Comparison of ENCODE assay signal across 8 mouse cellular contexts in genomic region chr2:18057336-18058145, GRCm38 (mm10). TPM values are rescaled to one million over a fixed set of nuclear protein-coding genes. Genes with fewer than 3 reads are reported as not detected.
DNase-seq lines count a peak whose midpoint lies in the region; ATAC-seq and TF ChIP-seq lines count a peak whose summit lies in the region.

No protein-coding gene starts in this region.

- intact Hi-C loops in heart, postnatal 25 days (cut with DNase I): loop anchor here (2.0 to 10.0 kb wide), 5 partner anchors 29 to 635 kb away; partner anchors contain the start of genes Bmi1, Dnajc1 and Spag6

- peak overlapping the region; percentile 99 for H3K9ac ChIP-seq in forebrain, embryonic 11.5 days (ENCODE audit: low read length)
- H3K9ac ChIP-seq in lung, embryonic 15.5 days: peak overlapping the region; percentile 91

- no peaks in the 10 kb centered on the region for H3K27me3 ChIP-seq in forebrain, embryonic 11.5 days (ENCODE audit: control insufficient read depth, insufficient read depth, low read length)
- H3K27me3 ChIP-seq in lung, embryonic 15.5 days: no peaks in the 10 kb centered on the region

- peak; percentile 76 for DNase-seq in CD4-positive, CD25-positive, alpha-beta regulatory T cell, adult 2 months (ENCODE audit: low read depth, low spot score)
- peak; percentile 82 for DNase-seq in forebrain, embryonic 11.5 days (ENCODE audit: low spot score)
- peak; percentile 58 for DNase-seq in heart, postnatal 25 days (ENCODE audit: low spot score)
- DNase-seq in layer of hippocampus, adult 2 months (ENCODE audit: low spot score in 2 of 2): peak; percentile 49 to 54
- DNase-seq in thymus, postnatal 0 days (ENCODE audit: low spot score): peak; percentile 69

- peak overlapping the region; percentile 99 for H3K27ac ChIP-seq in bone marrow, adult 2 months (ENCODE audit: control insufficient read depth, insufficient read depth, low read depth, low read length, poor library complexity)
- H3K27ac ChIP-seq in forebrain, embryonic 11.5 days (ENCODE audit: low read depth, low read length): peak overlapping the region; percentile 100
- peak overlapping the region; percentile 98 for H3K27ac ChIP-seq in layer of hippocampus, adult 2 months
- peak overlapping the region; percentile 99 for H3K27ac ChIP-seq in lung, embryonic 15.5 days

- peak overlapping the region; percentile 78 for H3K4me3 ChIP-seq in bone marrow, adult 2 months (replicated peaks; ENCODE audit: control insufficient read depth, low read depth, low read length)
- H3K4me3 ChIP-seq in forebrain, embryonic 11.5 days (ENCODE audit: low read depth, low read length): peak overlapping the region; percentile 51
- peak overlapping the region; percentile 72 for H3K4me3 ChIP-seq in layer of hippocampus, adult 2 months
- peak overlapping the region; percentile 63 for H3K4me3 ChIP-seq in lung, embryonic 15.5 days

- no peaks in the 10 kb centered on the region for H3K36me3 ChIP-seq in forebrain, embryonic 11.5 days (ENCODE audit: control insufficient read depth, insufficient read depth, low read length)
- H3K36me3 ChIP-seq in lung, embryonic 15.5 days: no peaks in the 10 kb centered on the region

- no peak for ATAC-seq in forebrain, embryonic 11.5 days (replicated peaks; ENCODE audit: low FRiP score)
- ATAC-seq in lung, embryonic 15.5 days (ENCODE audit: borderline replicate concordance, extremely low read depth, low FRiP score, low TSS enrichment): no peak
- peak; percentile 42; the same call in 1 of the 2 replicates for ATAC-seq in neutrophil, adult 5-6 weeks (ENCODE audit: extremely low read depth, insufficient number of reproducible peaks, low FRiP score, poor library complexity, severe bottlenecking)

- TF ChIP-seq POLR2A in bone marrow, adult 2 months (IDR thresholded peaks at IDR 0.05; ENCODE audit: borderline replicate concordance, control insufficient read depth, low read depth, low read length): peak; percentile 84; the same call in 1 of the 2 replicates

- no peaks in the 10 kb centered on the region for H3K9me3 ChIP-seq in forebrain, embryonic 11.5 days (ENCODE audit: control insufficient read depth, low read length)
- no peaks in the 10 kb centered on the region for H3K9me3 ChIP-seq in lung, embryonic 15.5 days

- no peak for TF ChIP-seq CTCF in bone marrow, adult 2 months (IDR thresholded peaks at IDR 0.05; ENCODE audit: control insufficient read depth, insufficient read depth, low read length)
- TF ChIP-seq CTCF in layer of hippocampus, adult 2 months (conservative IDR thresholded peaks at IDR 0.05): no peak

- 1% methylated on average over 48 of the region's 48 CpGs for WGBS in bone marrow, adult 2 months
- under 1% methylated on average over 48 of the region's 48 CpGs for WGBS in forebrain, embryonic 11.5 days
- WGBS in lung, embryonic 15.5 days: under 1% methylated on average over 48 of the region's 48 CpGs

- peak overlapping the region; percentile 82 for H3K4me2 ChIP-seq in forebrain, embryonic 11.5 days (ENCODE audit: low read depth, low read length, severe bottlenecking)
- peak overlapping the region; percentile 93 for H3K4me2 ChIP-seq in lung, embryonic 15.5 days

- H3K4me1 ChIP-seq in bone marrow, adult 2 months (ENCODE audit: control insufficient read depth, insufficient read depth, low read length): no peaks in the 10 kb centered on the region
- H3K4me1 ChIP-seq in forebrain, embryonic 11.5 days (replicated peaks; ENCODE audit: control insufficient read depth, insufficient read depth, low read length): peaks cover 13% of the 10 kb centered on the region
- H3K4me1 ChIP-seq in lung, embryonic 15.5 days: peaks cover 27% of the 10 kb centered on the region

RNA-seq across cellular contexts. Expression of gene Mllt10, which starts 2.5 kb away (rescaled TPM):
- 34.1 and 49.4 TPM in 2 replicates for polyA plus RNA-seq in bone marrow, adult 2 months (2011; ENCODE audit: insufficient read depth, insufficient read length, low replicate concordance, missing spikeins)
- 52.9 and 54.2 TPM in 2 replicates for polyA plus RNA-seq in forebrain, embryonic 11.5 days (2014; fragmentation: Nextera tagmentation; extraction: Ambion mirVana)
- 10 to 100 TPM; 32.6 to 35.1 TPM for total RNA-seq in heart, postnatal 25 days (2021)
- 10 to 100 TPM; 63.6 to 67.6 TPM for total RNA-seq in layer of hippocampus, adult 2 months (2021)
- 58.9 and 59.4 TPM in 2 replicates for polyA plus RNA-seq in lung, embryonic 15.5 days (2015; fragmentation: Nextera tagmentation; extraction: Ambion mirVana)
- total RNA-seq in neutrophil, adult 5-6 weeks (2017): 84.6 and 95.8 TPM in 2 replicates
- polyA plus RNA-seq in thymus, postnatal 0 days (2015; fragmentation: Nextera tagmentation; extraction: Ambion mirVana): 53.2 and 70.2 TPM in 2 replicates

RNA-seq across cellular contexts. Expression of gene Skida1, which starts 8.7 kb away (rescaled TPM):
- 0.22 and 1.4 TPM in 2 replicates for polyA plus RNA-seq in bone marrow, adult 2 months (2011; ENCODE audit: insufficient read depth, insufficient read length, low replicate concordance, missing spikeins)
- 20.2 and 23.3 TPM in 2 replicates for polyA plus RNA-seq in forebrain, embryonic 11.5 days (2014; fragmentation: Nextera tagmentation; extraction: Ambion mirVana)
- total RNA-seq in heart, postnatal 25 days (2021): 1 to 10 TPM; 3.3 to 4.0 TPM
- 10 to 100 TPM; 16.8 to 16.9 TPM for total RNA-seq in layer of hippocampus, adult 2 months (2021)
- 7.2 and 8.4 TPM in 2 replicates for polyA plus RNA-seq in lung, embryonic 15.5 days (2015; fragmentation: Nextera tagmentation; extraction: Ambion mirVana)
- 0.23 and 0.37 TPM in 2 replicates for total RNA-seq in neutrophil, adult 5-6 weeks (2017)
- polyA plus RNA-seq in thymus, postnatal 0 days (2015; fragmentation: Nextera tagmentation; extraction: Ambion mirVana): 0.65 and 0.77 TPM in 2 replicates

RNA-seq across cellular contexts. Expression of gene A930004D18Rik, which starts 20.0 kb away (rescaled TPM):
- polyA plus RNA-seq in bone marrow, adult 2 months (2011; ENCODE audit: insufficient read depth, insufficient read length, low replicate concordance, missing spikeins): not detected in 2 replicates
- polyA plus RNA-seq in forebrain, embryonic 11.5 days (2014; fragmentation: Nextera tagmentation; extraction: Ambion mirVana): 12.2 and 15.4 TPM in 2 replicates
- 1 to 10 TPM; 3.5 to 3.8 TPM for total RNA-seq in heart, postnatal 25 days (2021)
- total RNA-seq in layer of hippocampus, adult 2 months (2021): 1 to 10 TPM; 4.2 to 4.3 TPM
- polyA plus RNA-seq in lung, embryonic 15.5 days (2015; fragmentation: Nextera tagmentation; extraction: Ambion mirVana): 12.5 and 13.6 TPM in 2 replicates
- 0.12 TPM in 1 of 2 replicates, not detected in the other for total RNA-seq in neutrophil, adult 5-6 weeks (2017)
- 2.6 and 3.3 TPM in 2 replicates for polyA plus RNA-seq in thymus, postnatal 0 days (2015; fragmentation: Nextera tagmentation; extraction: Ambion mirVana)
